Mouse (Mus musculus) neural tube, embryonic 14.5 days (tissue): ENCODE results near the gene Mcm3. TPM values are rescaled to one million over a fixed set of nuclear protein-coding genes. Genes with fewer than 3 reads are reported as not detected.

ENCODE experiments used
- ATAC-seq: fragments of 200-750 bp; cut with Nextera tagmentation; 2 replicates; pipeline ENCODE4 v1.8.0; 2017; ENCODE audit warnings: low read depth, mild to moderate bottlenecking, moderate TSS enrichment, moderate library complexity
- H3K27ac ChIP-seq: fragments of 300-500 bp; sonication (generic); 2 replicates; pipeline ENCODE4 v1.5.1; 2014; ENCODE audit warnings: low read depth, mild to moderate bottlenecking, control low read depth, low read length, moderate library complexity, mixed read lengths
- H3K27me3 ChIP-seq: fragments of 300-500 bp; sonication (generic); 2 replicates; pipeline ENCODE4 v1.6.1; 2014; ENCODE audit warnings: low read length; ENCODE audit not compliant: control insufficient read depth, insufficient read depth
- H3K36me3 ChIP-seq: fragments of 300-500 bp; sonication (generic); 2 replicates; pipeline ENCODE4 v1.6.1; 2014; ENCODE audit warnings: low read length, mixed read lengths; ENCODE audit not compliant: control insufficient read depth, insufficient read depth
- H3K4me1 ChIP-seq: fragments of 300-500 bp; sonication (generic); 2 replicates; pipeline ENCODE4 v1.6.1; 2014; ENCODE audit warnings: low read length; ENCODE audit not compliant: control insufficient read depth, insufficient read depth
- H3K4me2 ChIP-seq: fragments of 300-500 bp; sonication (generic); 2 replicates; pipeline ENCODE4 v1.6.1; 2014; ENCODE audit warnings: mild to moderate bottlenecking, low read depth, low read length, control low read depth
- H3K4me3 ChIP-seq: fragments of 300-500 bp; sonication (generic); 2 replicates; pipeline ENCODE4 v1.5.1; 2014; ENCODE audit warnings: low read depth, low read length, control low read depth, mixed read lengths
- H3K9ac ChIP-seq: fragments of 300-500 bp; sonication (generic); replicated peaks from 2 replicates; pipeline ENCODE4 v1.6.1; 2014; ENCODE audit warnings: low read depth, mild to moderate bottlenecking, control low read depth, low read length, mixed read lengths
- H3K9me3 ChIP-seq: fragments of 300-500 bp; sonication (generic); 2 replicates; pipeline ENCODE4 v1.6.1; 2016; ENCODE audit warnings: low read length; ENCODE audit not compliant: control insufficient read depth
- WGBS: fragments of 180-500 bp; shearing (Covaris S2); extraction: QIAGEN DNeasy Blood & Tissue Kit; methylation state at CpG from one replicate; pipeline ENCODE4 v1.1.7; 2014; 5-methylcytosine and 5-hydroxymethylcytosine counted together
- polyA plus RNA-seq: library from polyadenylated mRNA; unstranded; fragments of >200 nt; fragmentation: Nextera tagmentation; extraction: Ambion mirVana; gene quantifications from 2 replicates; pipeline ENCODE4 v1.2.1, GENCODE M21; 2014

Gene Mcm3
- polyA plus RNA-seq, 1 experiment from 2014 or later, result 10.4 TPM

DNA sequence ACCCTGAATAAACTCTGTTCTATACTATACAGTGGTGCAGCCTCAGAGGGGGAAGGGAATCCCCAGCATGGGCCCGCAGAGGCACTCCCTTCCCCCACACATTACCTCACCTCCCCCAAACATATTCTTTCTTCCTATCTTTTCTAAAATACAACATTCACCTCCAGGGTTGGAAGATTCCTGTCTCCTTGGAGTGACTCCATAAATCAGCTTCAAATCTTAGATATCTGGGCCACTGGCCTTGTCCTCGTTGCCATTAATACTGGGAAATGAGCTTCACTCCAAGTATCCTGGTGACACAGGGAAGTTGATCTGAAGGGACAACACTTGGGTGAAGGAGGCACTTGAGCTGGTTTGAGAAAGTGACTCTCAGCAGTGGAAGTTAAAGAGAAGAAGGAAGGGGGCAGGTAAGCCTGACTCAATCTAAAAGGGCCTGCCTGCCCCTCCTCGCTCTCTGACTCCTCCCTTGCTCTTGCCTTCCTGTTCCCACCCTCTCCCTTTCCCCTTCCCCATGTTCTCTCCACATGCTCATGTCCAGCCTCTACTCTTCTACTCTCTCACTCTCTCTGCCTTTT, 16.5 kb upstream of the Mcm3 start:
- Histone ChIP-seq H3K27me3 (no peaks in the 10 kb centered on the region), H3K9ac (no peak overlapping the region), H3K36me3 (no peaks in the 10 kb centered on the region), H3K4me1 (no peaks in the 10 kb centered on the region), H3K9me3 (no peaks in the 10 kb centered on the region), H3K27ac (no peak overlapping the region), H3K4me2 (no peak overlapping the region), H3K4me3 (no peak overlapping the region)
- WGBS, result 86% methylated on average over 3 of the region's 3 CpGs
- no peak for ATAC-seq

GRCm38 (mm10) chr1:20833141-20833511, 13.0 kb upstream of the Mcm3 start:
- no peaks in the 10 kb centered on the region for H3K27me3 ChIP-seq
- no peak overlapping the region for H3K9ac ChIP-seq
- H3K4me3 ChIP-seq, result no peak overlapping the region
- no peaks in the 10 kb centered on the region for H3K9me3 ChIP-seq
- WGBS, result 83% methylated on average over 3 of the region's 4 CpGs
- H3K4me1 ChIP-seq, result no peaks in the 10 kb centered on the region
- no peak for ATAC-seq
- H3K4me2 ChIP-seq, result no peak overlapping the region
- H3K36me3 ChIP-seq, result no peaks in the 10 kb centered on the region
- no peak overlapping the region for H3K27ac ChIP-seq

DNA sequence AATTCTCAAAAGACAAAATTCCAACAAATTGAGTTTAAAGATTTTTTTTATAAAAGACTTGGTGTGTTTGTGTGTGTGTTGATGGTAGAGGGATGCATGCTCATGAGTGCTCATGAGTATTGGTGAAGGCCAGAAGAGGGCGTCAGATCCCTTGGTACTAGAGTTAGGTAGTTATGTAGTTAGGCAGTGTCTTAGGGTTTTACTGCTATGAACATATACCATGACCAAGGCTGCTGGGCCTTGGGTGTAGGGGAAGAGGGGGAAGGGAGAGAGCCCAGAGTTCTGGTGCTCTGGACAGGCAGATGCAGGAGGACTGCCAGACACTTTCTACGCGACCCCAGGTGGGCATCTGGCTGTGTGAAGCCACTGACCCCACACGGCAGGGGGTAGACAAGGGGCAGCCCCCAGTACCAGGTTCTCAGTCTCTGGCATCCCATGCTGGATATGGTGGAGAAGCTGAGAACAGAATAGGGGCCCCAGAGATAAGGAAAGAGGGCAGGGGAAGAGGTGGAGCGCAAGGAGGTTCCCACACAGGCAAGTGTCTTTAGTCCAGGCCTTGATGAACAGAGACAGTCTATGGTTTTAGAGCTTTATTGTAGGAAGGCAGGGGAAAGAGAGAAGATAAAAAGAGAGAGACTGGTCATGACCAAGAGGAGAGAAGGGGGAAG, 12.5 kb upstream of the Mcm3 start:
- Histone ChIP-seq H3K27ac (no peak overlapping the region), H3K9me3 (no peaks in the 10 kb centered on the region), H3K27me3 (no peaks in the 10 kb centered on the region), H3K9ac (no peak overlapping the region), H3K36me3 (no peaks in the 10 kb centered on the region), H3K4me3 (no peak overlapping the region), H3K4me1 (no peaks in the 10 kb centered on the region), H3K4me2 (no peak overlapping the region)
- ATAC-seq, result no peak
- 72% methylated on average over 5 of the region's 5 CpGs for WGBS

DNA sequence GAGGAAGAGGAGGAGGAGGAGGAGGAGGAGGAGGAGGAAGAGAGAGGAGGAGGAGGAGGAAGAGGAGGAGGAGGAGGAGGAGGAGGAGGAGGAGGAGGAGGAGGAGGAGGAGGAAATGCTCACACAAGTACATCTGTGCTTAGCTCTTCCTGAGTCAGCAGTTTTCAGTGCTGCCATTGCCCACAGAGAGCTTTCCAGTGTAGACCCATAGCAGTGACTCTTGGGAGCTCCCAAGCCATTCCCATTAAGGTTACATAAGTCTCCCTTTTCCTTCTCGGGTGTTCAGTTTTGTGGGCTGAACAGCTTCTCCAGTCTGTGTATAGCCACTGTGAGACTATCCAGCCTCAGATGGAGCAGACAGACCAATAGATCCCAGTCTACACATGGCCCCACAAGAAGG, 10.4 kb upstream of the Mcm3 start:
- Histone ChIP-seq H3K9ac (no peak overlapping the region), H3K4me2 (no peak overlapping the region), H3K4me3 (no peak overlapping the region), H3K4me1 (no peaks in the 10 kb centered on the region), H3K9me3 (no peaks in the 10 kb centered on the region), H3K27me3 (no peaks in the 10 kb centered on the region), H3K27ac (no peak overlapping the region), H3K36me3 (no peaks in the 10 kb centered on the region)
- WGBS, result 80% methylated on average over 1 of the region's 1 CpGs
- no peak for ATAC-seq

- Histone ChIP-seq H3K9ac (no peak overlapping the region), H3K4me3 (no peak overlapping the region), H3K27ac (no peak overlapping the region), H3K27me3 (no peaks in the 10 kb centered on the region), H3K4me2 (no peak overlapping the region), H3K4me1 (no peaks in the 10 kb centered on the region), H3K9me3 (no peaks in the 10 kb centered on the region), H3K36me3 (no peaks in the 10 kb centered on the region)
- 93% methylated on average over 2 of the region's 2 CpGs for WGBS
- no peak for ATAC-seq
Measured at GRCm38 (mm10) chr1:20828061-20828460, 7.9 kb upstream of the Mcm3 start.

DNA sequence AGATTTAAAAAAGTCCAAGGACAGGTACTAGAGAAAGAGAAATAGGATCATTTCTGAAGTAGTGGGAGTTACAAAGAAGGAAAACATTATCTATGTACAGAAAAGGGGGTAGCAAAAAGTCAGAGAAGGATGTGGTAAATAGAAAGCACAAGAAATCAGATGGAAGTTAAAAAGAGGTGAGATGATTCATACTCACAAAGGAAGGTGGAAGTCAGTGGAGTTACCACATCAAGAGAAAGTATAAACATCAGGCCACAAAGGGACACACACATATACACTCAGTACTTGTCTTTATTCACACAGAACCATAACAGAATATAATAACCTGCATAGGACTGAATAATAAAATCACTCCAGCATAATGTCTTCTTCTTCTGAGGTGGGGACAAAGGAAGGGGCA, 4.9 kb upstream of the Mcm3 start:
- H3K27ac ChIP-seq, result no peak overlapping the region
- no peak overlapping the region for H3K4me3 ChIP-seq
- ATAC-seq, result no peak
- H3K4me2 ChIP-seq, result no peak overlapping the region
- H3K4me1 ChIP-seq, result no peaks in the 10 kb centered on the region
- H3K36me3 ChIP-seq, result no peaks in the 10 kb centered on the region
- H3K27me3 ChIP-seq, result no peaks in the 10 kb centered on the region
- no peaks in the 10 kb centered on the region for H3K9me3 ChIP-seq
- no peak overlapping the region for H3K9ac ChIP-seq

GRCm38 (mm10) chr1:20823906-20824305, 3.8 kb upstream of the Mcm3 start:
- H3K27me3 ChIP-seq, result no peaks in the 10 kb centered on the region
- H3K9ac ChIP-seq, result no peak overlapping the region
- ATAC-seq, result no peak
- no peaks in the 10 kb centered on the region for H3K36me3 ChIP-seq
- H3K4me3 ChIP-seq, result no peak overlapping the region
- no peak overlapping the region for H3K27ac ChIP-seq
- no peak overlapping the region for H3K4me2 ChIP-seq
- 53% methylated on average over 2 of the region's 2 CpGs for WGBS
- no peaks in the 10 kb centered on the region for H3K4me1 ChIP-seq
- H3K9me3 ChIP-seq, result no peaks in the 10 kb centered on the region

DNA sequence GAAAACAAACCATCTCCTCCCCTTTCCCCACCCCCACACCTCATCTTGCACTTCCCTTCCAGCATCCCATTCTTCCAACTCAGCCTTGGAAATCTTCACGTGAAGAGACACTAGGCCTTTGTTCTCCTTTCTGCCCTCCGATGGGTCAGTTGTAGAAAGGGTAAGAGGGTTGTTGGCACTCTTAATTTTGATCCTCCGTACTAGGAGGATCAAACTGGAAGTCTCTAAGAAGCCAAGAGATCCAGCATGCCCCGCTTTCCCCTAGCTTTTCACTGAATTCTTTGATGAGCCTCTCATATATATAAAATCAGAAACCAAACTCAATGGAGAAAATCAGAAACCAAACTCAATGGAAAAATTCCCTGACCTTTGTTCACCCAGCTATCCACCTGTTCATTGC, 3.4 kb upstream of the Mcm3 start:
- Histone ChIP-seq H3K36me3 (no peaks in the 10 kb centered on the region), H3K9me3 (no peaks in the 10 kb centered on the region), H3K27ac (no peak overlapping the region), H3K4me2 (no peak overlapping the region), H3K4me3 (no peak overlapping the region), H3K27me3 (no peaks in the 10 kb centered on the region), H3K9ac (no peak overlapping the region), H3K4me1 (no peaks in the 10 kb centered on the region)
- 49% methylated on average over 4 of the region's 4 CpGs for WGBS
- no peak for ATAC-seq

GRCm38 (mm10) chr1:20820959-20821358, 847 bp upstream of the Mcm3 start:
- Histone ChIP-seq H3K4me3 (no peak overlapping the region), H3K4me2 (no peak overlapping the region)
- WGBS, result 87% methylated on average over 4 of the region's 4 CpGs

More at GRCm38 (mm10) chr1:20820959-20821358, 847 bp upstream of the Mcm3 start:
- no peaks in the 10 kb centered on the region for H3K9me3 ChIP-seq
- ATAC-seq, result no peak
- H3K27me3 ChIP-seq, result no peaks in the 10 kb centered on the region
- no peaks in the 10 kb centered on the region for H3K36me3 ChIP-seq
- no peaks in the 10 kb centered on the region for H3K4me1 ChIP-seq
- no peak overlapping the region for H3K27ac ChIP-seq
- H3K9ac ChIP-seq, result no peak overlapping the region
